Mouse (Mus musculus): ENCODE data around the gene Lpin1.

Lpin1 gene

DNA sequence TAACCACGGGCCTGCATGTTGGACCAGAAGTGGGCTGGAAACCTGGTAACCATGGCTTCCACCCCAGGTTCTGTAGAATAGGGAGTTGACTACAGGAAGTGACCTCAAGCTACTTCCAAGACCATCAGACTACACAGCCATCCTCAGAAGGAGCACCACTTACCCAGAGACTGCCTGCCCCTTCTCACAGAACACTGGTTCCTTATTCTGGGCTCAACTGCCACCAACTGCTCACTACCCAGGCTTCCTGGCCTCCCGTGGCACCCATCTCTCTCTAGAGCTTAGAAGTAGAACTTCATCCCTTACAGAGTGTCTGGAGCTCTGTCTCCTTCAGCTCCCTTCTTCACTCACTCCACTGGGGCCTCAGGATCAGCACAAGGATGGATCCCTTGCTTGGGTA is at the start of gene Lpin1:
TSS of gene Lpin1 (minus strand) at position 31 of the 400 bp plus-strand sequence.
- no peak for DNase-seq (ENCODE audit: low read depth, low spot score)

DNA sequence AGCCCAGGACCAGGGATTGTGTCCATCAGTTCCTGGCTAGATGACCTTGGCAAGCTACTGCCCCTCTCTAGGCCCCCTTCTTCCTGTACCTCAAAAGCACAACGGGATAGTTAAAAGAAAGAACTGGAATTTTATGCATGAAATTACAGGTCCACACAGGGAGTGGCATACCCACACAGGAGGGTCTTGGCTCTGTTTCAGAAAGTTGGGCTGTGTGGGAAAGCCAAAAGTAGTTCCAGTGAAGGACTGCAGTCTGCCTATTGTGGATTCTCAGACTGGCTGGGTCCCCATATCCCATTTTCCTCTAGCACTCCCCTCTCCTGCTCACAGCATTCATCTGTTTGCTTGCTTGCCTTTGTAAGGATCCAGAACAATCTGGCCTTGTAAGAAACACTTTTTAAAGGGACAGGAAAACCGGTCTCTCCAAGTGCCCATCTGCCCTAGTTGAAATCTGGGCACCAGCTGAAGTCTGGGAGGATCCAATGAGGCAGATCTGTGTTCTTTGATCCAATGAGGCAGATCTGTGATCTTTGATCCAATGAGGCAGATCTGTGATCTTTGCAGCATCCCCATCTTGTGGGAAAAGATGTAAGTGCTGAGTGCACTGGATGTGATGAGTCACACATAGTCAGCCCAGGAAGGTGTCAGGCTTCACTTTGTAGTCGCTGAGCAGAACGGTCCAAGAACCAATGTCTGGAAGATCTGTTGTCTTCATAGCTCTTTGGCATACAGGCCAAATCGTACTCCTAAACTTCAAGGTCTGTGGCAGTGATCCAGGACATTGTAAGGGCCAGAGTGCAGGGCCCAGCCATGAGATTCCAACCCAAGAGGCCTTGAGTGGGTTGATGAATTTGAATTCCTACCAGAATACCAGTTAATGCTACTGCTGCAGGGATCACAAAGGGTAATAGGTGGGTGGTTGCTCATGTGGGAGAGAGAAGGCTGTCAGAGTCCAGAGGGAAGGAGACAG is 46.4 kb upstream of the Lpin1 start:
- DNase-seq (ENCODE audit: low read depth, low spot score): no peak

GRCm38 (mm10) chr12:16655604-16656003 is 44.8 kb upstream of the Lpin1 start:
- no peak for DNase-seq (ENCODE audit: low read depth, low spot score)

DNA sequence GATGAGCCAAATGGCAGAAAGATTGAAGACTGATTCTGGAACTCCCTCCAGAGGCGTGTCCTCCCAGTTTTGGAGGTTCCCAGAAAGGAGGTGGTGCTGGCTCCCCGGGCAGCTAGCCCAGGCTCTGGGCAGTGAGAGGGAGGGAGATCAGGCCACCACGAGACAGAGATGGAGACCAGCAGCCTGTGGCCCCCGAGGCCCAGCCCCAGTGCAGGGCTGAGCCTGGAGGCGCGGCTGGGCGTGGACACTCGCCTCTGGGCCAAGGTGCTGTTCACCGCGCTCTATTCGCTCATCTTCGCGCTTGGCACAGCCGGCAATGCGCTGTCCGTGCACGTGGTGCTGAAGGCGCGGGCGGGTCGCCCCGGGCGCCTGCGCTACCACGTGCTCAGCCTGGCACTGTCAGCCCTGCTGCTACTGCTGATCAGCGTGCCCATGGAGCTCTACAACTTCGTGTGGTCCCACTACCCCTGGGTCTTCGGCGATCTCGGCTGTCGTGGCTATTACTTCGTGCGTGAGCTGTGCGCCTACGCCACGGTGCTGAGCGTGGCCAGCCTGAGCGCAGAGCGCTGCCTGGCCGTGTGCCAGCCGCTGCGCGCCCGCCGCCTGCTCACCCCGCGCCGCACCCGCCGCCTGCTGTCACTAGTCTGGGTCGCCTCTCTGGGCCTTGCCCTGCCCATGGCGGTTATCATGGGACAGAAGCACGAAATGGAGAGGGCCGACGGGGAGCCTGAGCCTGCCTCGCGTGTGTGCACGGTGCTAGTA is 42.7 kb upstream of the Lpin1 start, which contains the start of gene Ntsr2:
TSS of gene Ntsr2 (plus strand) at position 51 of the 762 bp plus-strand sequence.
- DNase-seq (ENCODE audit: low read depth, low spot score): no peak

DNA sequence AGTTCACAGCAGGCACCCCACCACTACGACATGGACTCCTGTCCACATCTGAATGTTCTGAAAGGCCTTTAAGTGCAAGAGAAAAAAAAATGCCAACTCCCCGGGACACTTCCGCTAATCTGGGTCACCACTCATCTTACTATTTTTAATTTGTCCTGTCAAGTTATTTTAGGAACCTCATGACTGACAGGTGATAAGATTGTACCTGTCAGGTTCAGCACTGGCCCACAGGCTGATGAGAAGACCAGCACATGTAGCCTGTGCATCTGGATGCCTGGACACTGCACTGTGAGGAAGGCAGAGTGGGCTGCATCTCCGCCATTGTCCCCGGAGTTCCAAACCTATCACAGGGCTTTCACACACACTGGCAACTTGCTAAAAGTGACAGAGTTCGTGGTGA is 39.1 kb upstream of the Lpin1 start:
- no peak for DNase-seq (ENCODE audit: low read depth, low spot score)

- no peak for DNase-seq (ENCODE audit: low read depth, low spot score)
These were observed 37.5 kb upstream of the Lpin1 start for GRCm38 (mm10) chr12:16648273-16648672.

GRCm38 (mm10) chr12:16646780-16647409 is 36.1 kb upstream of the Lpin1 start:
- DNase-seq (ENCODE audit: low read depth, low spot score): no peak

DNA sequence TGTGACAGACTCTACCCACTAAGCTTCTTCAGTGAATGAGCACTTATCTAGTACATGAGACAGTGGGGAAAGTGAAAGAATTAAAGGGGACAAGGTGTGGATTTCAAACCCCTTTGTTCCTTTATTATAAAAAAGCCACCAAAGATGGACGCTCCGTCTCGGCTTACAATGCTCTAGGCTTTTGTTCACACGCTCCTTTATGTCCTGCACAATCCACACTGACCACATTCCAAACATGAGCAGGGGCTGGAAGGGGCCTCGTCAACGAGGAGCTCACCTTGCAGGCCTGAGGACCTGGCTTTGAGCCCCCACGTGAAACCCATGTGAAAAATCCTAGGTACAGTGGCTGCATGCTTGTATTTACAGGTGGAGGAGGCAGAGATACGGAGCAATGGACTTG is 33.9 kb upstream of the Lpin1 start:
- no peak for DNase-seq (ENCODE audit: low read depth, low spot score)

- DNase-seq (ENCODE audit: low read depth, low spot score): no peak
These were observed 33.0 kb upstream of the Lpin1 start for GRCm38 (mm10) chr12:16643508-16644345.

GRCm38 (mm10) chr12:16642000-16642399 is 31.2 kb upstream of the Lpin1 start:
- DNase-seq (ENCODE audit: low read depth, low spot score): no peak

- no peak for DNase-seq (ENCODE audit: low read depth, low spot score)
These were observed 29.3 kb upstream of the Lpin1 start for GRCm38 (mm10) chr12:16640075-16640474.

GRCm38 (mm10) chr12:16639078-16639771 is 28.5 kb upstream of the Lpin1 start:
- DNase-seq (ENCODE audit: low read depth, low spot score): no peak

DNA sequence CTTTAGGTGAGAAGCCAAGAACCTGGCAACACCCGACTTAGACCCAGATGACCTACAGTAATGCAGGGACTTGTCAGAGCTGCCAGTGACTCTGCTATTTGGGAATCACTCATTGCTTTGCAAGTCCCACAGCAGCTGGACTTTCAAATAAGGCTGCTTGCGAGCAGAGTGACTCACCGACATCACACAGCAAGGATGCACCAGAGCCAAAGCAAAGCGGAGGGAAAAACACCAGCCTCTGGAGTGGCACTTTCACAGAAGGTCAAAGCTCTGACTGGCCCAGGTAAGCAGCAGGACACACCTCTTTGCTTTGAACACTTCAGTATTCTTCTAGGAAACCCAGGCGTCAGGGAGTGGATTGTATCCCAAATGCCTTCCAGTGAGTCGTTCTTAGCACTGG is 25.1 kb upstream of the Lpin1 start:
- DNase-seq (ENCODE audit: low read depth, low spot score): no peak

- DNase-seq (ENCODE audit: low read depth, low spot score): no peak
These were observed 23.5 kb upstream of the Lpin1 start for GRCm38 (mm10) chr12:16634075-16634813.

- no peak for DNase-seq (ENCODE audit: low read depth, low spot score)
These were observed 22.5 kb upstream of the Lpin1 start for GRCm38 (mm10) chr12:16633235-16633634.

DNA sequence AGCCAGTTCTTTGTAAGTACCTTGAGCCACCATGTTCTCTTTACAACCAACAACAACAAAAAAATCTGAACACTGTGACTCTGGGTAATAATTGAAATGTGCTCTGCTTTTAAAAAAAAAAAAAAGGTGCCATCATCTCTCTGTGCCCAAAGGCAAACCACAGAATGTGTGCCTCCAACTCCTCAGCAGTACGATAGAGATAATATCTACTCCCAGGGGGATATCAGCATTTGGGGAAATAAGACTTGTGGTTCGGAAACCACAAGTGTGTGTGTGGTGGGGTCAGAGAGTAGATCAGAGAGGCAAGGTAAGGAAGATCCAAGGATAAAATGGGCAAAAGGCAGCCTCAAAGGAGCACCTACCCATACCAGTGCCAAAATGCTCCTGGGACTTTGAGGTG is 20.7 kb upstream of the Lpin1 start:
- no peak for DNase-seq (ENCODE audit: low read depth, low spot score)

DNA sequence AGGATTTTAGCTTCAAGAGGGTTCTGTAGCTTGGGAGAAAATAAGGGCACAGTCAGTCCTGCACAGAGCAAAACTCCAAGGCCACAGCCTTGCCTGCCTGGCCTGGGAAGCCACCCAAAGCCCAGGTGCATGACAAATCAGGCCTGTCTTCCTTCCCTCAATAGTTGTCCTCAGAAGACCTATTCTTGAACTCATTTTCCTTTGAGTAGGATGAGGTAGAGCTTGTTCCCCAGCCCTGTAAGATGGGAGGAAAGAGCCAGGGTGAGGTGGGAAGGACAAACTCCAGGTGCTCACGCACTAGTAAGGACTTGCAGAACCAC is 20.1 kb upstream of the Lpin1 start:
- DNase-seq (ENCODE audit: low read depth, low spot score): no peak

DNA sequence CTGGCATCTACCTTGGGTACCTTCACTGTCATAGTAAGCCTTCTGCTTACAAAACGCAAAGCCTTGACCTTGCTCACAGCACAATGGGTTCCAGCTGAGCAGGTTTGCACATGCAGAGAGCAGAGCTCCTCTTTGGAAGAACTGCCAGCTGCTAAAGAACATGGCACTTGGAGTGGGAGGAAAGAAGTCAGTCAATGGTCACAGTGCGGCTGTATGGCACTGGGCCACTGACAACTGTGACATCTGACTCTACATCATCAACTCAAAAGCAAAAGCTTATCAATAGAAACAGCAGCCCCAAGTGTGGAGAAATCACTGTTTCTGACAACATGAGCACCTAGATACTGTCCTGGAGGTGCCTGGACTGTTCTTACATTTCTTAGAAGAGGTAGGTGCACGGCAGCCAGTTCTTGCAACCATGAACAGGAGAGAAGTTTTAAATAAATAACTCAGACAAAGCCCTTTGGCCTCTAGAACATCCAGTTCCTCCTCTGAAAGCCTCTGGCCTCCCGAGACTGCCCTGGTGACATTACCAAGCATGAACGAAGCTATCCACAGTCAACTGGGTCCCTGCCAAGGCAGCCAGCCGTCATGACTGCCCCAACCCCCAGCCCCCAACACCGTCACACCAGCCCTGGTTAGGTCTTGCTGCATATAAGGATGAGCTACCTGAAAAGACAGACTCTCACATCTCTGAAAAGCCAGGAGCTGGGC is 19.5 kb upstream of the Lpin1 start:
- DNase-seq (ENCODE audit: low read depth, low spot score): no peak

DNA sequence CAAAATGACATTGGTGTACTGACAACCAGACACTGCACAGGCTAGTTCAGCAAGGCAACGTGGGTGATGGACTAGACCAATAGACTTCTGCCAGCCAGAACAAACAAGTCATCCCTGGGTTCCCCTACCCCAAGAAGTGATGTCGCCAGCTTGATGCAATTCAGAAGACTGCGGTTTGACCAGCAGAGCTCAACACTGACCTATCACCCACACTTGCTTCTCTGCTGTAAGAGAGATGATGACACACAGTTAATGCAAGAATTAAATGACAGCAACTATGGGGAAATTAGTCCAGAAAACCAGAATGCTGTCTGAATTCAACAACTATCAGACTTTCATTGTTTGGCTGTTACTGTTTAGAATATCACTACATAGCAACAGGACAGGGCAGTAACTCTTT is 9.5 kb upstream of the Lpin1 start:
- no peak for DNase-seq (ENCODE audit: low read depth, low spot score)
